Mouse (Mus musculus) left cerebral cortex, postnatal 14 days (tissue): ENCODE data around the gene Zdhhc14. TPM values are rescaled to one million over a fixed set of nuclear protein-coding genes. Genes with fewer than 3 reads are reported as not detected.
A peak's percentile ranks its signal among the peaks of the same experiment; 100 is the strongest.

Experiments used
- DNase-seq, 2 experiments: peaks; one replicate each; pipeline ENCODE4 v3.0.0; 2021 to 2022; ENCODE audit warnings: low spot score in 2 of 2, mixed read lengths in 1 of 2
- intact Hi-C: fragments of 180-260 bp; cut with DNase I; formaldehyde crosslinking; loops from one replicate; pipeline ENCODE4 v1.15.1; 2025
- total RNA-seq, 2 experiments: library from RNA; stranded (reverse); gene quantifications; 2 replicates each; pipeline ENCODE4 v1.2.3; 2021

Gene Zdhhc14
- total RNA-seq, 2 experiments from 2014 or later, result 41.1 to 41.3 TPM

GRCm38 (mm10) chr17:5750278-5750677, 257.9 kb downstream of the Zdhhc14 start:
- DNase-seq, result no peak
- intact Hi-C loops, result no loop called here

GRCm38 (mm10) chr17:5751066-5751465, 258.7 kb downstream of the Zdhhc14 start:
- no peak for DNase-seq
- intact Hi-C loops, result no loop called here

GRCm38 (mm10) chr17:5752322-5752715, 260.0 kb downstream of the Zdhhc14 start:
- intact Hi-C loops, result no loop called here
- DNase-seq, result no peak

- intact Hi-C loops, result loop anchor here (1.0 kb wide), 1 partner anchor 313 kb away; the partner anchor contains the start of gene Tmem242
- peak; percentile 84 for DNase-seq
These were observed 260.6 kb downstream of the Zdhhc14 start for GRCm38 (mm10) chr17:5752716-5753585.

GRCm38 (mm10) chr17:5755489-5755888, 263.1 kb downstream of the Zdhhc14 start:
- intact Hi-C loops, result no loop called here
- DNase-seq, result no peak

GRCm38 (mm10) chr17:5756065-5756464, 263.7 kb downstream of the Zdhhc14 start:
- DNase-seq, result no peak
- intact Hi-C loops, result no loop called here

- intact Hi-C loops, result no loop called here
- no peak for DNase-seq
These were observed 264.5 kb downstream of the Zdhhc14 start for GRCm38 (mm10) chr17:5756855-5757254.

GRCm38 (mm10) chr17:5763768-5764167, 271.4 kb downstream of the Zdhhc14 start:
- DNase-seq, result no peak
- intact Hi-C loops, result no loop called here

GRCm38 (mm10) chr17:5764270-5764669, 271.9 kb downstream of the Zdhhc14 start:
- intact Hi-C loops, result no loop called here
- no peak for DNase-seq

GRCm38 (mm10) chr17:5765746-5766145, 273.4 kb downstream of the Zdhhc14 start:
- intact Hi-C loops, result no loop called here
- no peak for DNase-seq

GRCm38 (mm10) chr17:5768164-5768705, 275.9 kb downstream of the Zdhhc14 start:
- no peak for DNase-seq
- intact Hi-C loops, result no loop called here

GRCm38 (mm10) chr17:5768810-5769520, 276.6 kb downstream of the Zdhhc14 start:
- intact Hi-C loops, result no loop called here
- no peak for DNase-seq

GRCm38 (mm10) chr17:5769776-5770175, 277.4 kb downstream of the Zdhhc14 start:
- DNase-seq, result no peak
- intact Hi-C loops, result no loop called here

GRCm38 (mm10) chr17:5770265-5771249, 278.2 kb downstream of the Zdhhc14 start:
- intact Hi-C loops, result no loop called here
- DNase-seq, result peak; percentile 61 to 81

- no peak for DNase-seq
- intact Hi-C loops, result no loop called here
These were observed 288.0 kb downstream of the Zdhhc14 start for GRCm38 (mm10) chr17:5780213-5780975.

GRCm38 (mm10) chr17:5785238-5785637, 292.9 kb downstream of the Zdhhc14 start:
- DNase-seq, result no peak

GRCm38 (mm10) chr17:5792164-5792791, 299.9 kb downstream of the Zdhhc14 start:
- DNase-seq, result no peak
- intact Hi-C loops, result loop anchor here (10.0 kb wide), 1 partner anchor 223 kb away; no protein-coding TSS in a partner anchor

More at GRCm38 (mm10) chr17:5785238-5785637, 292.9 kb downstream of the Zdhhc14 start:
- intact Hi-C loops, result no loop called here

- intact Hi-C loops, result loop anchor here (10.0 kb wide), 1 partner anchor 221 kb away; no protein-coding TSS in a partner anchor
- DNase-seq, result no peak
These were observed 301.2 kb downstream of the Zdhhc14 start for GRCm38 (mm10) chr17:5793593-5793992.
